Mouse (Mus musculus): ENCODE data around the gene Sgpp2. TPM values are rescaled to one million over a fixed set of nuclear protein-coding genes. Genes with fewer than 3 reads are reported as not detected.

Sgpp2 gene
- polyA plus RNA-seq, 1 experiment = 88.3 TPM

- no peak overlapping the region for H3K4me3 ChIP-seq (replicated peaks; ENCODE audit: insufficient read depth, low read depth, low read length)
- 85% methylated on average over 4 of the region's 4 CpGs for WGBS
- TF ChIP-seq POLR2A (IDR thresholded peaks at IDR 0.05; ENCODE audit: borderline replicate concordance, insufficient read depth, low read length) = no peak
- no peak for TF ChIP-seq CTCF (IDR thresholded peaks at IDR 0.05; ENCODE audit: borderline replicate concordance, insufficient read depth, low read depth, low read length)
- H3K27ac ChIP-seq (ENCODE audit: insufficient read depth, low read length) = no peak overlapping the region
- peaks cover 14% of the 10 kb centered on the region for H3K4me1 ChIP-seq (ENCODE audit: control insufficient read depth, insufficient read depth, low read length)
- no peaks in the 10 kb centered on the region for H3K27me3 ChIP-seq (ENCODE audit: control insufficient read depth, insufficient read depth, low read length)
- DNase-seq = no peak
Observed at GRCm38 (mm10) chr1:78380950-78381349, 70.8 kb downstream of the Sgpp2 start.

- H3K27ac ChIP-seq (ENCODE audit: insufficient read depth, low read length) = no peak overlapping the region
- no peak for TF ChIP-seq POLR2A (IDR thresholded peaks at IDR 0.05; ENCODE audit: borderline replicate concordance, insufficient read depth, low read length)
- no peak for TF ChIP-seq CTCF (IDR thresholded peaks at IDR 0.05; ENCODE audit: borderline replicate concordance, insufficient read depth, low read depth, low read length)
- H3K4me1 ChIP-seq (ENCODE audit: control insufficient read depth, insufficient read depth, low read length) = peaks cover 7% of the 10 kb centered on the region
- no peak overlapping the region for H3K4me3 ChIP-seq (replicated peaks; ENCODE audit: insufficient read depth, low read depth, low read length)
- no peak for DNase-seq
- WGBS = 67% methylated on average over 4 of the region's 4 CpGs
- H3K27me3 ChIP-seq (ENCODE audit: control insufficient read depth, insufficient read depth, low read length) = no peaks in the 10 kb centered on the region
Observed at GRCm38 (mm10) chr1:78387854-78388253, 77.7 kb downstream of the Sgpp2 start.

GRCm38 (mm10) chr1:78388848-78389247 is 78.7 kb downstream of the Sgpp2 start:
- TF ChIP-seq POLR2A (IDR thresholded peaks at IDR 0.05; ENCODE audit: borderline replicate concordance, insufficient read depth, low read length) (no peak), CTCF (IDR thresholded peaks at IDR 0.05; ENCODE audit: borderline replicate concordance, insufficient read depth, low read depth, low read length) (no peak)
- Histone ChIP-seq H3K4me1 (ENCODE audit: control insufficient read depth, insufficient read depth, low read length) (peaks cover 7% of the 10 kb centered on the region), H3K27ac (ENCODE audit: insufficient read depth, low read length) (no peak overlapping the region), H3K27me3 (ENCODE audit: control insufficient read depth, insufficient read depth, low read length) (no peaks in the 10 kb centered on the region), H3K4me3 (replicated peaks; ENCODE audit: insufficient read depth, low read depth, low read length) (no peak overlapping the region)
- DNase-seq = no peak
- 32% methylated on average over 3 of the region's 3 CpGs for WGBS

- Histone ChIP-seq H3K4me1 (ENCODE audit: control insufficient read depth, insufficient read depth, low read length) (peaks cover 11% of the 10 kb centered on the region), H3K27ac (ENCODE audit: insufficient read depth, low read length) (0 out of 2 replicates have a peak overlapping the region, but pooled peaks have one; percentile 69), H3K4me3 (replicated peaks; ENCODE audit: insufficient read depth, low read depth, low read length) (no peak overlapping the region), H3K27me3 (ENCODE audit: control insufficient read depth, insufficient read depth, low read length) (no peaks in the 10 kb centered on the region)
- no peak for TF ChIP-seq POLR2A (IDR thresholded peaks at IDR 0.05; ENCODE audit: borderline replicate concordance, insufficient read depth, low read length)
- no peak for TF ChIP-seq CTCF (IDR thresholded peaks at IDR 0.05; ENCODE audit: borderline replicate concordance, insufficient read depth, low read depth, low read length)
- 70% methylated on average over 8 of the region's 8 CpGs for WGBS
- no peak for DNase-seq
Observed at GRCm38 (mm10) chr1:78395191-78395735, 85.1 kb downstream of the Sgpp2 start.

- Histone ChIP-seq H3K27me3 (ENCODE audit: control insufficient read depth, insufficient read depth, low read length) (no peaks in the 10 kb centered on the region), H3K4me3 (replicated peaks; ENCODE audit: insufficient read depth, low read depth, low read length) (no peak overlapping the region), H3K4me1 (ENCODE audit: control insufficient read depth, insufficient read depth, low read length) (peaks cover 11% of the 10 kb centered on the region), H3K27ac (ENCODE audit: insufficient read depth, low read length) (peak overlapping the region; percentile 69; the same call in 1 of the 2 replicates)
- WGBS = 62% methylated on average over 6 of the region's 6 CpGs
- no peak for DNase-seq
- TF ChIP-seq POLR2A (IDR thresholded peaks at IDR 0.05; ENCODE audit: borderline replicate concordance, insufficient read depth, low read length) (no peak), CTCF (IDR thresholded peaks at IDR 0.05; ENCODE audit: borderline replicate concordance, insufficient read depth, low read depth, low read length) (no peak)
Observed at GRCm38 (mm10) chr1:78395737-78396136, 85.6 kb downstream of the Sgpp2 start.

GRCm38 (mm10) chr1:78396320-78396913 is 86.3 kb downstream of the Sgpp2 start:
- Histone ChIP-seq H3K4me1 (ENCODE audit: control insufficient read depth, insufficient read depth, low read length) (peaks cover 11% of the 10 kb centered on the region), H3K27ac (ENCODE audit: insufficient read depth, low read length) (peak overlapping the region; percentile 62; the same call in 1 of the 2 replicates), H3K27me3 (ENCODE audit: control insufficient read depth, insufficient read depth, low read length) (no peaks in the 10 kb centered on the region), H3K4me3 (replicated peaks; ENCODE audit: insufficient read depth, low read depth, low read length) (no peak overlapping the region)
- DNase-seq = peak; percentile 81 to 90
- TF ChIP-seq CTCF (IDR thresholded peaks at IDR 0.05; ENCODE audit: borderline replicate concordance, insufficient read depth, low read depth, low read length) (0 out of 2 replicates have a peak, but pooled peaks have one; percentile 2), POLR2A (IDR thresholded peaks at IDR 0.05; ENCODE audit: borderline replicate concordance, insufficient read depth, low read length) (no peak)
- 8% methylated on average over 8 of the region's 8 CpGs for WGBS

- WGBS = 64% methylated on average over 3 of the region's 3 CpGs
- H3K27me3 ChIP-seq (ENCODE audit: control insufficient read depth, insufficient read depth, low read length) = no peaks in the 10 kb centered on the region
- no peak overlapping the region for H3K27ac ChIP-seq (ENCODE audit: insufficient read depth, low read length)
- peaks cover 15% of the 10 kb centered on the region for H3K4me1 ChIP-seq (ENCODE audit: control insufficient read depth, insufficient read depth, low read length)
- no peak for DNase-seq
- TF ChIP-seq CTCF (IDR thresholded peaks at IDR 0.05; ENCODE audit: borderline replicate concordance, insufficient read depth, low read depth, low read length) (no peak), POLR2A (IDR thresholded peaks at IDR 0.05; ENCODE audit: borderline replicate concordance, insufficient read depth, low read length) (no peak)
- H3K4me3 ChIP-seq (replicated peaks; ENCODE audit: insufficient read depth, low read depth, low read length) = no peak overlapping the region
Observed at GRCm38 (mm10) chr1:78399755-78400154, 89.6 kb downstream of the Sgpp2 start.

- peaks cover 5% of the 10 kb centered on the region for H3K4me1 ChIP-seq (ENCODE audit: control insufficient read depth, insufficient read depth, low read length)
- TF ChIP-seq POLR2A (IDR thresholded peaks at IDR 0.05; ENCODE audit: borderline replicate concordance, insufficient read depth, low read length) = no peak
- no peak for TF ChIP-seq CTCF (IDR thresholded peaks at IDR 0.05; ENCODE audit: borderline replicate concordance, insufficient read depth, low read depth, low read length)
- H3K4me3 ChIP-seq (replicated peaks; ENCODE audit: insufficient read depth, low read depth, low read length) = no peak overlapping the region
- no peaks in the 10 kb centered on the region for H3K27me3 ChIP-seq (ENCODE audit: control insufficient read depth, insufficient read depth, low read length)
- WGBS = 94% methylated on average over 4 of the region's 4 CpGs
- no peak overlapping the region for H3K27ac ChIP-seq (ENCODE audit: insufficient read depth, low read length)
- no peak for DNase-seq
Observed at GRCm38 (mm10) chr1:78401413-78401812, 91.3 kb downstream of the Sgpp2 start.
